Mouse (Mus musculus) myocyte (in vitro differentiated cells): ENCODE measurements around the gene Prkn. TPM values are rescaled to one million over a fixed set of nuclear protein-coding genes. Genes with fewer than 3 reads are reported as not detected.

Source experiments
- H3K27me3 ChIP-seq: one replicate; pipeline ENCODE4 v1.6.1; 2011; ENCODE audit not compliant: control insufficient read depth, insufficient read depth, insufficient read length
- H3K36me3 ChIP-seq: one replicate; pipeline ENCODE4 v1.6.1; 2011; ENCODE audit not compliant: control insufficient read depth, insufficient read depth
- H3K4me2 ChIP-seq: one replicate; pipeline ENCODE4 v1.6.1; 2011; ENCODE audit warnings: low read depth, control low read depth
- H3K4me3 ChIP-seq: one replicate; pipeline ENCODE4 v1.5.1; 2011; ENCODE audit warnings: mild to moderate bottlenecking, control low read depth, moderate library complexity
- H3K79me2 ChIP-seq: one replicate; pipeline ENCODE4 v1.6.1; 2011; ENCODE audit not compliant: control insufficient read depth, insufficient read depth
- H3ac ChIP-seq: one replicate; pipeline ENCODE4 v1.6.1; 2011; ENCODE audit not compliant: control insufficient read depth, insufficient read length
- CEBPB ChIP-seq: IDR thresholded peaks from 2 replicates; pipeline ENCODE4 v1.6.1; 2011; ENCODE audit warnings: mild to moderate bottlenecking, moderate library complexity; ENCODE audit not compliant: poor library complexity, insufficient read depth, severe bottlenecking
- E2F4 ChIP-seq: IDR thresholded peaks from one replicate; pipeline ENCODE4 v1.6.1; 2011; ENCODE audit warnings: mild to moderate bottlenecking, control low read depth, moderate library complexity; ENCODE audit not compliant: insufficient read depth
- MAX ChIP-seq: IDR thresholded peaks from one replicate; pipeline ENCODE4 v1.6.1; 2011; ENCODE audit warnings: low read depth, mild to moderate bottlenecking, control low read depth
- MYOD1 ChIP-seq, 3 experiments: IDR thresholded peaks; one replicate each; pipeline ENCODE4 v1.6.1; 2011; ENCODE audit warnings: control low read depth in 2 of 3, low read depth in 2 of 3, mild to moderate bottlenecking in 2 of 3, moderate library complexity in 1 of 3; ENCODE audit not compliant: insufficient read length in 2 of 3, control insufficient read depth in 1 of 3
- MYOG ChIP-seq, 3 experiments: IDR thresholded peaks; one replicate each; pipeline ENCODE4 v1.6.1; 2011; ENCODE audit warnings: control low read depth in 2 of 3, low read depth in 2 of 3, mild to moderate bottlenecking in 2 of 3; ENCODE audit not compliant: insufficient read length in 2 of 3, control insufficient read depth in 1 of 3, insufficient read depth in 1 of 3
- POLR2A ChIP-seq: IDR thresholded peaks from one replicate; pipeline ENCODE4 v1.6.1; 2011; ENCODE audit warnings: low read depth, mild to moderate bottlenecking, control low read depth, moderate library complexity; ENCODE audit not compliant: insufficient read length
- POLR2AphosphoS2 ChIP-seq: IDR thresholded peaks from one replicate; pipeline ENCODE4 v1.6.1; 2011; ENCODE audit warnings: low read depth, control low read depth; ENCODE audit not compliant: insufficient read length
- REST ChIP-seq: IDR thresholded peaks from one replicate; pipeline ENCODE4 v1.6.1; 2011; ENCODE audit warnings: mild to moderate bottlenecking, control low read depth, moderate library complexity; ENCODE audit not compliant: insufficient read depth, insufficient read length
- SRF ChIP-seq: IDR thresholded peaks from one replicate; pipeline ENCODE4 v1.6.1; 2011; ENCODE audit warnings: low read depth; ENCODE audit not compliant: control insufficient read depth, insufficient read length
- TCF12 ChIP-seq: IDR thresholded peaks from one replicate; pipeline ENCODE4 v1.6.1; 2011; ENCODE audit warnings: mild to moderate bottlenecking, control low read depth; ENCODE audit not compliant: poor library complexity, insufficient read depth, severe bottlenecking
- TCF3 ChIP-seq: IDR thresholded peaks from one replicate; pipeline ENCODE4 v1.6.1; 2011; ENCODE audit warnings: low read depth, control low read depth; ENCODE audit not compliant: insufficient read length
- USF1 ChIP-seq: IDR thresholded peaks from one replicate; pipeline ENCODE4 v1.6.1; 2011; ENCODE audit warnings: low read depth, mild to moderate bottlenecking, control low read depth, moderate library complexity
- polyA plus RNA-seq: library from polyadenylated mRNA; unstranded; fragments of >200 nt; fragmentation: generic; extraction: Trizol; gene quantifications from one replicate; pipeline ENCODE4 v1.2.1, GENCODE M21; 2012; ENCODE audit warnings: missing spikeins

Gene Prkn
- polyA plus RNA-seq, 1 experiment, result 0.26 TPM

DNA sequence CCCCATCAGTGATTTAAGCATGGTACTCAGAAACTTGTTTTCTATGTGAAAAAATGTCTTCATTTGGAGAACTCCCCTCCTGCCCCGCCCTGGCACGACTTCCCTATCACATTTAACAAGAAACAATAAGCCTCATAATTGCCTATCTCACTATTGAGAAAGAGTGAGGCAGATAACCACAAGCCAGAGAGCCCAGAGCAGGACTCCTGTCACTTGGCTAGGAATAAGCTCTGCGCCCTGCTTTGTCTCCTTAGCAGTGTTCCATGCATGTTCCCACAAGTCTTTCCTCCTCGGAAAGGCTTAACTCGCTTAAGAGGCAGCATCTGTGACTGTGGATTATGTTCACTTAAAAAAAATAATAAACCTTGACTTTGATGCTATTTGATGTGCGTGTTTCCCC is 798.3 kb downstream of the Prkn start:
- no peak overlapping the region for H3K4me2 ChIP-seq
- H3K4me3 ChIP-seq, result no peak overlapping the region
- TF ChIP-seq TCF3 (no peak), POLR2A (no peak), POLR2AphosphoS2 (no peak), USF1 (no peak), MYOD1 (IDR thresholded peaks at IDR 0.05; ENCODE audit: control insufficient read depth in 1 of 3, insufficient read length in 2 of 3, low read depth in 2 of 3) (no peak), REST (no peak), MAX (no peak), SRF (no peak), TCF12 (no peak), MYOG (IDR thresholded peaks at IDR 0.05; ENCODE audit: control insufficient read depth in 1 of 3, insufficient read depth in 1 of 3, insufficient read length in 2 of 3, low read depth in 2 of 3) (no peak), CEBPB (no peak), E2F4 (no peak)
- H3ac ChIP-seq, result no peak overlapping the region
- peaks cover 5% of the 10 kb centered on the region for H3K27me3 ChIP-seq
- no peaks in the 10 kb centered on the region for H3K79me2 ChIP-seq
- no peaks in the 10 kb centered on the region for H3K36me3 ChIP-seq

DNA sequence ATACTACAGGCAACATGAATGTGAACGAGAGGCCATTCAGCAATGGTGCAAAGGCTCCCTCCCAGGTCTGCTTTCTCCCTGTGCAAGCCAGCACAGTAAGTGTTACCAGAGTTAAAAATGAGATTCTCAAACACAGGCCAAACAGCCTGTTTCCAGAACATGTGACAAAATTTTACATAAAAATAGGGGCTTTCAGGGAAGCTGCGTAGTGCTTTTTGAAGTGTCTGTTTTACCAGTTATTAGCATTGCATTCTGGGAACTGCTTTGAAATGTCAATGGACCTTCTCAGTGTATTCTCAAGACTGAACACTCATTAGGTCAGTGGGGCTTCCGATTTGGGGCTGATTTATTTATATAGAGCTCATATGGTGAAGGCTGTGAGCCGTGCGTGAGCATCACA is 799.6 kb downstream of the Prkn start:
- Histone ChIP-seq H3K4me2 (no peak overlapping the region), H3K36me3 (no peaks in the 10 kb centered on the region), H3K27me3 (peaks cover 5% of the 10 kb centered on the region), H3ac (no peak overlapping the region), H3K4me3 (no peak overlapping the region), H3K79me2 (no peaks in the 10 kb centered on the region)
- TF ChIP-seq MAX, result no peak
- no peak for TF ChIP-seq MYOG (IDR thresholded peaks at IDR 0.05; ENCODE audit: control insufficient read depth in 1 of 3, insufficient read depth in 1 of 3, insufficient read length in 2 of 3, low read depth in 2 of 3)
- no peak for TF ChIP-seq POLR2AphosphoS2
- TF ChIP-seq USF1, result no peak
- TF ChIP-seq TCF3, result no peak
- TF ChIP-seq CEBPB, result no peak
- no peak for TF ChIP-seq REST
- TF ChIP-seq SRF, result no peak

DNA sequence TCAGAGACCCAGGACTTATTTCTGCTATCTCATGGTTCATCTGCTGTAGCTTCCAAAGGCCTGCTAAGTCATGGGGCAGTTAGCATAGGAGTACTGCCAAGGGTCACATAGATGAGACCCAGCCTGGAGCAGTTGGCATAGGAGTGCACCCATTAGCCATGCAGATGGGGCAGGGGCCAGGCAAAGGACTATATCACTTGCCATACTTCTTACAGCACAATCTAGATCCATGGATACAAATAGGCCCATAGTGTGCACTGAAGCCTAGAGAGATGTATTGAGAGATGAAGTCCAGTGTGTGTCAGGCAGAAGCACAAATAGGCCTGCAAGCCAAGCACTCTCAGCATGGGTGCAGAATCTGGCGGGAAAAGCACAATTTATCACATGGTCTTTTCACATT is 802.1 kb downstream of the Prkn start:
- no peaks in the 10 kb centered on the region for H3K79me2 ChIP-seq
- no peak for TF ChIP-seq SRF
- TF ChIP-seq POLR2AphosphoS2, result no peak
- TF ChIP-seq E2F4, result no peak
- no peak for TF ChIP-seq MYOG (IDR thresholded peaks at IDR 0.05; ENCODE audit: control insufficient read depth in 1 of 3, insufficient read depth in 1 of 3, insufficient read length in 2 of 3, low read depth in 2 of 3)
- no peak for TF ChIP-seq MYOD1 (IDR thresholded peaks at IDR 0.05; ENCODE audit: control insufficient read depth in 1 of 3, insufficient read length in 2 of 3, low read depth in 2 of 3)
- TF ChIP-seq TCF12, result no peak
- no peak for TF ChIP-seq REST
- TF ChIP-seq MAX, result no peak
- TF ChIP-seq USF1, result no peak
- TF ChIP-seq CEBPB, result no peak
- TF ChIP-seq TCF3, result no peak
- no peak overlapping the region for H3K4me2 ChIP-seq
- no peak overlapping the region for H3ac ChIP-seq
- no peak overlapping the region for H3K4me3 ChIP-seq
- no peaks in the 10 kb centered on the region for H3K36me3 ChIP-seq
- no peaks in the 10 kb centered on the region for H3K27me3 ChIP-seq

DNA sequence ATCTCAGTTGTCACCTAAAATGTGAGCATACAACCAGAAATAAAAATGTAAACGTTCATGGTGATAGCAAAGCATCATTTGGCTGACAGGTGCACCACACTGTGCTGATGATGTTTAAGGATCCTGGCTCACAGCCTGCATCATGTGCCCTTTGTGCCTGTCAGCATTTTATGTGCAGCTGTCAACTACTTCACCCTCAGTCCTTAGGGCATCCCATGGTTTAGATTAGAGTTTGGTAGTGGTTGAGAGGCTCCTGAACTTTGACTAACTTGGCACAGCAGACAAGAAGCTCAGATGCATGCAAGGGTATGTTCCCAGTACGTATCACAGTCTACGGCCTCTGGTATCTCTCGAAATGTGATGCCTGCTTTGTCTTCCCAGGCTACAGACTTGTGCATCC is 803.8 kb downstream of the Prkn start:
- TF ChIP-seq POLR2A (no peak), SRF (no peak), E2F4 (no peak), USF1 (no peak), MAX (no peak), CEBPB (no peak), MYOG (IDR thresholded peaks at IDR 0.05; ENCODE audit: control insufficient read depth in 1 of 3, insufficient read depth in 1 of 3, insufficient read length in 2 of 3, low read depth in 2 of 3) (no peak), MYOD1 (IDR thresholded peaks at IDR 0.05; ENCODE audit: control insufficient read depth in 1 of 3, insufficient read length in 2 of 3, low read depth in 2 of 3) (no peak), REST (no peak), TCF3 (no peak), TCF12 (no peak), POLR2AphosphoS2 (no peak)
- Histone ChIP-seq H3K4me2 (no peak overlapping the region), H3K4me3 (no peak overlapping the region), H3K79me2 (no peaks in the 10 kb centered on the region), H3K27me3 (no peaks in the 10 kb centered on the region), H3K36me3 (no peaks in the 10 kb centered on the region), H3ac (no peak overlapping the region)

DNA sequence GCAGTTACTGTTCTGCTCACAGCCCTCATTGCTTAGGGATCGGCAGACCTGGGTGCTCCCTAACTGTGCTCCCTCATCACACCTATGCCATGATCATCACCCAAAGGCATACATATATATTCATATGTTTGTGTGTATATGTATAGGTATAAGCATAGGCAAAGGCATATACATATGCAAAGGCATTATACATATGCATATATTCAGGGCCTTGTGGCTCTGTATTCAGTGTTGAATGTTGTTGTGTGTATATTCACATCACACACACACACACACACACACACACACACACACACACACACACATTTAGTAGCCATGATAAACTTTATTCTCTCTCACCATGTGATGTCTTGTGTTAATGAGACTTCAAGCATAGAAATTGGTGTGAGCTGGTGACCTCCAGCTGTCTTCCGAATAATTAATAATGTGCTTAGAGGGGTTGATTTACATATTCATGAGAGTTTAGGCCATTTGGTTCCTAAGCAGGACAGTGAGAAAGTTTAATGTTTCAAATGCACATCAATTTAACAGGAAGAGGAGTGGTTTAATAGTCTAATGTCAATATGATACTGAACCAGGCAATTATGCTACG is 804.8 kb downstream of the Prkn start:
- Histone ChIP-seq H3K27me3 (no peaks in the 10 kb centered on the region), H3K79me2 (no peaks in the 10 kb centered on the region), H3K4me3 (no peak overlapping the region), H3K36me3 (no peaks in the 10 kb centered on the region), H3K4me2 (no peak overlapping the region), H3ac (no peak overlapping the region)
- no peak for TF ChIP-seq POLR2AphosphoS2
- TF ChIP-seq E2F4, result no peak
- no peak for TF ChIP-seq POLR2A
- no peak for TF ChIP-seq MYOD1 (IDR thresholded peaks at IDR 0.05; ENCODE audit: control insufficient read depth in 1 of 3, insufficient read length in 2 of 3, low read depth in 2 of 3)
- no peak for TF ChIP-seq MAX
- TF ChIP-seq REST, result no peak
- TF ChIP-seq USF1, result no peak
- no peak for TF ChIP-seq MYOG (IDR thresholded peaks at IDR 0.05; ENCODE audit: control insufficient read depth in 1 of 3, insufficient read depth in 1 of 3, insufficient read length in 2 of 3, low read depth in 2 of 3)
- no peak for TF ChIP-seq TCF12
- no peak for TF ChIP-seq TCF3
- no peak for TF ChIP-seq CEBPB
